Mouse (Mus musculus) forebrain, embryonic 12.5 days (tissue): ENCODE measurements at regions not wholly inside any gene's neighbourhood (a gene's known extent, or its start where the extent isn't known, plus 50 kb on each side); places are given as distances from the start of the nearest gene placed in this dataset.

Experiments
- ATAC-seq: fragments of 200-750 bp; cut with Nextera tagmentation; 2 replicates; pipeline ENCODE4 v1.8.0; 2017; ENCODE audit warnings: moderate TSS enrichment; ENCODE audit not compliant: low FRiP score
- H3K27ac ChIP-seq: fragments of 300-500 bp; sonication (generic); 2 replicates; pipeline ENCODE4 v1.5.1; 2016; ENCODE audit warnings: mild to moderate bottlenecking
- H3K27me3 ChIP-seq: fragments of 300-500 bp; sonication (generic); 2 replicates; pipeline ENCODE4 v1.6.1; 2016; ENCODE audit warnings: mild to moderate bottlenecking
- H3K36me3 ChIP-seq: fragments of 300-500 bp; sonication (generic); replicated peaks from 2 replicates; pipeline ENCODE4 v1.6.1; 2016; ENCODE audit warnings: mild to moderate bottlenecking
- H3K4me1 ChIP-seq: fragments of 300-500 bp; sonication (generic); 2 replicates; pipeline ENCODE4 v1.6.1; 2016
- H3K4me2 ChIP-seq: fragments of 300-500 bp; sonication (generic); 2 replicates; pipeline ENCODE4 v1.6.1; 2016; ENCODE audit warnings: mild to moderate bottlenecking, moderate library complexity
- H3K4me3 ChIP-seq: fragments of 300-500 bp; sonication (generic); replicated peaks from 2 replicates; pipeline ENCODE4 v1.5.1; 2016; ENCODE audit warnings: mild to moderate bottlenecking
- H3K9ac ChIP-seq: fragments of 300-500 bp; sonication (generic); 2 replicates; pipeline ENCODE4 v1.6.1; 2016; ENCODE audit warnings: mild to moderate bottlenecking
- H3K9me3 ChIP-seq: fragments of 300-500 bp; sonication (generic); 2 replicates; pipeline ENCODE4 v1.6.1; 2016
- WGBS: fragments of 180-500 bp; shearing (Covaris S2); methylation state at CpG from one replicate; pipeline ENCODE4 v1.1.7; 2016; 5-methylcytosine and 5-hydroxymethylcytosine counted together

- 87% methylated on average over 4 of the region's 4 CpGs for WGBS
- no peak for ATAC-seq
- Histone ChIP-seq H3K4me3 (no peak overlapping the region), H3K27me3 (peaks cover 8% of the 10 kb centered on the region), H3K27ac (no peak overlapping the region), H3K4me2 (no peak overlapping the region), H3K36me3 (no peaks in the 10 kb centered on the region), H3K9me3 (no peaks in the 10 kb centered on the region), H3K9ac (no peak overlapping the region), H3K4me1 (peaks cover 3% of the 10 kb centered on the region; the same call in 1 of the 2 replicates)
These were observed 165.1 kb upstream of the Serpine2 start for GRCm38 (mm10) chr1:80025863-80026616.

GRCm38 (mm10) chr1:80023518-80024095, 162.6 kb upstream of the Serpine2 start:
- ATAC-seq, result no peak

GRCm38 (mm10) chr1:80021866-80022265, 160.9 kb upstream of the Serpine2 start:
- H3K4me3 ChIP-seq, result no peak overlapping the region
- H3K27ac ChIP-seq, result no peak overlapping the region
- no peaks in the 10 kb centered on the region for H3K27me3 ChIP-seq
- no peak overlapping the region for H3K4me2 ChIP-seq
- no peak for ATAC-seq
- no peaks in the 10 kb centered on the region for H3K9me3 ChIP-seq
- H3K9ac ChIP-seq, result no peak overlapping the region
- 47% methylated on average over 3 of the region's 3 CpGs for WGBS
- no peaks in the 10 kb centered on the region for H3K36me3 ChIP-seq
- H3K4me1 ChIP-seq, result peaks cover 3% of the 10 kb centered on the region; the same call in 1 of the 2 replicates

More at GRCm38 (mm10) chr1:80023518-80024095, 162.6 kb upstream of the Serpine2 start:
- no peaks in the 10 kb centered on the region for H3K27me3 ChIP-seq
- no peak overlapping the region for H3K4me2 ChIP-seq
- no peaks in the 10 kb centered on the region for H3K9me3 ChIP-seq
- H3K36me3 ChIP-seq, result no peaks in the 10 kb centered on the region
- H3K27ac ChIP-seq, result no peak overlapping the region
- 79% methylated on average over 6 of the region's 6 CpGs for WGBS
- peaks cover 3% of the 10 kb centered on the region; the same call in 1 of the 2 replicates for H3K4me1 ChIP-seq
- H3K4me3 ChIP-seq, result no peak overlapping the region
- no peak overlapping the region for H3K9ac ChIP-seq

- Histone ChIP-seq H3K27me3 (no peaks in the 10 kb centered on the region), H3K9ac (no peak overlapping the region), H3K36me3 (no peaks in the 10 kb centered on the region), H3K27ac (no peak overlapping the region), H3K9me3 (no peaks in the 10 kb centered on the region), H3K4me2 (no peak overlapping the region), H3K4me1 (peaks cover 3% of the 10 kb centered on the region; the same call in 1 of the 2 replicates), H3K4me3 (no peak overlapping the region)
- WGBS, result 79% methylated on average over 11 of the region's 11 CpGs
- ATAC-seq, result no peak
These were observed 157.5 kb upstream of the Serpine2 start for GRCm38 (mm10) chr1:80018391-80019065.

GRCm38 (mm10) chr1:80015474-80015873, 154.5 kb upstream of the Serpine2 start:
- 90% methylated on average over 5 of the region's 5 CpGs for WGBS
- Histone ChIP-seq H3K9me3 (no peaks in the 10 kb centered on the region), H3K4me1 (no peaks in the 10 kb centered on the region), H3K27ac (no peak overlapping the region), H3K4me2 (no peak overlapping the region), H3K27me3 (no peaks in the 10 kb centered on the region), H3K9ac (no peak overlapping the region), H3K4me3 (no peak overlapping the region), H3K36me3 (no peaks in the 10 kb centered on the region)
- ATAC-seq, result no peak

- Histone ChIP-seq H3K27me3 (no peaks in the 10 kb centered on the region), H3K4me3 (no peak overlapping the region), H3K4me1 (no peaks in the 10 kb centered on the region), H3K4me2 (no peak overlapping the region), H3K9ac (no peak overlapping the region), H3K27ac (no peak overlapping the region), H3K36me3 (no peaks in the 10 kb centered on the region), H3K9me3 (no peaks in the 10 kb centered on the region)
- ATAC-seq, result no peak
- 76% methylated on average over 2 of the region's 2 CpGs for WGBS
These were observed 153.6 kb upstream of the Serpine2 start for GRCm38 (mm10) chr1:80014586-80014985.

- Histone ChIP-seq H3K4me3 (no peak overlapping the region), H3K27ac (no peak overlapping the region), H3K27me3 (no peaks in the 10 kb centered on the region), H3K9ac (no peak overlapping the region), H3K4me2 (no peak overlapping the region), H3K36me3 (no peaks in the 10 kb centered on the region), H3K4me1 (no peaks in the 10 kb centered on the region), H3K9me3 (no peaks in the 10 kb centered on the region)
- ATAC-seq, result no peak
- WGBS, result 53% methylated on average over 4 of the region's 4 CpGs
These were observed 149.7 kb upstream of the Serpine2 start for GRCm38 (mm10) chr1:80010724-80011123.

- no peak overlapping the region for H3K4me3 ChIP-seq
- H3K4me1 ChIP-seq, result no peaks in the 10 kb centered on the region
- H3K27ac ChIP-seq, result no peak overlapping the region
- H3K9ac ChIP-seq, result no peak overlapping the region
- ATAC-seq, result no peak
- H3K27me3 ChIP-seq, result no peaks in the 10 kb centered on the region
- 84% methylated on average over 11 of the region's 11 CpGs for WGBS
- no peak overlapping the region for H3K4me2 ChIP-seq
- no peaks in the 10 kb centered on the region for H3K36me3 ChIP-seq
- H3K9me3 ChIP-seq, result no peaks in the 10 kb centered on the region
These were observed 138.1 kb upstream of the Serpine2 start for GRCm38 (mm10) chr1:79999081-79999480.

DNA sequence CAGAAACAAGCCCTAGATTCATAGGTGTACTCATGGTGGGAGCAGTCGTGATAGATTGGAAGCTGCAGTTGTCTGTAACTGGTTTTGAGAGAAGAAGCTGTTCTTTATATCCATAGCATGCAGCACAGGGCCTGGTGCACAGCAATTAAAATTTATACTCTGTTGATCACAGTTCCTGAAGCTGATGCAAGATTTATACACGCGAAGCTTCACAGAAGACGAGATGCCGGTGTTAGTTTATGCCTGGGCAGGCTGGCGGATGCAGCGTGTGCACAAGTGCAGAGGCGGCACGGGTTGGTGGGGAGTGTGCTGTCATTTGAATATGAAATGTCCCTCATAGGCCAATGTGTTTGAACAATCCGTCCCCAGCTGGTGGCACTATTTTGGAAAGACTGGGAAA, 136.9 kb upstream of the Serpine2 start:
- WGBS, result 93% methylated on average over 10 of the region's 10 CpGs

DNA sequence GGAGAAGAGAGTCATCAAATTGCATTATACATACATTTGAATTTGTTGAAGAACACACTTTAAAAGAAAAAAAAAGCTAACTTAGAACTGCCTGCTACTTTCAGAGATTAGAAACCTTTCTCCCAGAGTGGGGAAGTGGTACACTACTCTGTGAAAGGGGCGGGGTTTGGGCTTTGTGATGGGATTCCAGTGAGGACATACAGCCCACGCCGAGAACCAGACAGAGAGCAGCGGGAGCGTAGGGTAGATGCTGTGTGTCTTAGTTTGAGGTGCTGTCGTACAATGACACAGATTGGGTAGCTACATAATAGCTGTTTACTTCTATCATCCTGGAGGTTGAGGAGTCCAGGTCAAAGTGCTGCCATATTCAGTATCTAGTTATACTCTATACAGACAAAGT, 136.5 kb upstream of the Serpine2 start:
- no peak overlapping the region for H3K4me2 ChIP-seq
- H3K27me3 ChIP-seq, result no peaks in the 10 kb centered on the region
- no peaks in the 10 kb centered on the region for H3K9me3 ChIP-seq
- no peak overlapping the region for H3K4me3 ChIP-seq
- H3K36me3 ChIP-seq, result no peaks in the 10 kb centered on the region
- no peak for ATAC-seq
- H3K9ac ChIP-seq, result no peak overlapping the region
- no peaks in the 10 kb centered on the region for H3K4me1 ChIP-seq
- 94% methylated on average over 6 of the region's 6 CpGs for WGBS
- no peak overlapping the region for H3K27ac ChIP-seq

More for the DNA sequence above, 136.9 kb upstream of the Serpine2 start:
- Histone ChIP-seq H3K27me3 (no peaks in the 10 kb centered on the region), H3K9ac (no peak overlapping the region), H3K4me1 (no peaks in the 10 kb centered on the region), H3K9me3 (no peaks in the 10 kb centered on the region), H3K27ac (no peak overlapping the region), H3K36me3 (no peaks in the 10 kb centered on the region), H3K4me3 (no peak overlapping the region), H3K4me2 (no peak overlapping the region)
- ATAC-seq, result no peak

DNA sequence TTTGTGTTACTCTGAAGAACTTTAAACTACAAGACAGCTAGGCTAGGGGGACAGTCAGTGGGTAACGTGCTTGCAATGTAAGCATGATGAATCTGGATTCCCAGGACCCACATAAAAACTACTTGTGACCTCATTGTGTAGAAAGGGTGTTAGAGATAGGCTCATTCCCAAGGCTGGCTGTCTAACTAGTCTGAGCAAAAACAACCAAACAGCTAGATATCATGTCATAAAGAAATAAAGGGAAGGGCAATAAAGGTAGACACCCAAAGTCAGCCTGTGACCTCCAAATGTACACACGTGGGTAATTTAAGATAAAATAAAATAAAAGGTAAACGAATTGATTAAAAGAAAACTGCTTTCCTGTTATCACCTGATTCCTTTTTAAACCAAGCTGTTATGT, 123.7 kb upstream of the Serpine2 start:
- H3K4me2 ChIP-seq, result no peak overlapping the region

DNA sequence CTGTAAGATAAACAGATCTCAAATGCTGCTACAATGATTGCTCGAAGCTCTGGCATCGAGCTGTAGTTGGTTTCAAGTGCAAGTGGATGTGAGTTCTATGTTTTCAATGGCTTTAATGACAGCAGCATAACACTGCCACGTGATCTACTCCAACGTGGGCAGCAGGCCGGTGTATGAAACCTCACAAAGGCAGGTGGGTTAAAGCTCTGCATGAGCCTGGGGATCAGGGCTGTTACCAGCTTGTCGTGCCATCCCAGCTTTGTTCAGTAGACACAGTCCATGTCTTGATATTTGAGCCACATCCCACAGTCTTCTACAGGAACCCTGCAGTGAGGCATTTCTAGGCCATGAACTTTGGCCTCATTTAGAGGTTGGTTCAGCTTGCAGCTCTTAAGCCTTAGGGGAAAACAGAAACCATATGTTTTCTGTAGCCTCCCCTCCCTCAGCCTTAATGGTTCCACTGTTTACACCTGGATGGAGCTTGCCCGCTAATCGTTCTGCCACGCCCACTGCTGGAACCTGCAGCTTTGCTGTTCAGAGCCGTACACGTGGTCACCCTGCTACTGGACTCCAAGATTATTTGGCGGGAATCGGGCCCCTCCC, 121.8 kb upstream of the Serpine2 start:
- 76% methylated on average over 13 of the region's 13 CpGs for WGBS
- H3K4me1 ChIP-seq, result no peaks in the 10 kb centered on the region
- no peak overlapping the region for H3K4me3 ChIP-seq
- H3K27me3 ChIP-seq, result no peaks in the 10 kb centered on the region
- no peaks in the 10 kb centered on the region for H3K9me3 ChIP-seq
- no peaks in the 10 kb centered on the region for H3K36me3 ChIP-seq
- no peak for ATAC-seq
- H3K9ac ChIP-seq, result no peak overlapping the region
- no peak overlapping the region for H3K27ac ChIP-seq
- H3K4me2 ChIP-seq, result no peak overlapping the region

More for the DNA sequence above, 123.7 kb upstream of the Serpine2 start:
- Histone ChIP-seq H3K27ac (no peak overlapping the region), H3K4me1 (no peaks in the 10 kb centered on the region), H3K4me3 (no peak overlapping the region), H3K9ac (no peak overlapping the region), H3K27me3 (no peaks in the 10 kb centered on the region), H3K9me3 (no peaks in the 10 kb centered on the region), H3K36me3 (no peaks in the 10 kb centered on the region)
- WGBS, result 84% methylated on average over 3 of the region's 3 CpGs
- ATAC-seq, result no peak
